Mouse (Mus musculus): Measurements from ENCODE around the gene Nrcam. TPM values are rescaled to one million over a fixed set of nuclear protein-coding genes. Genes with fewer than 3 reads are reported as not detected.

Gene Nrcam
- total RNA-seq, 4 experiments from 2014 or later, result 0.29 to 0.75 (median 0.57) TPM

- no peak for DNase-seq (ENCODE audit: low spot score in 2 of 2)
Measured at GRCm38 (mm10) chr12:44617001-44617421, 288.3 kb downstream of the Nrcam start.

- DNase-seq (ENCODE audit: low spot score in 2 of 2), result no peak
Measured at GRCm38 (mm10) chr12:44617488-44617887, 288.8 kb downstream of the Nrcam start.

GRCm38 (mm10) chr12:44639341-44639921, 310.7 kb downstream of the Nrcam start:
- no peak for DNase-seq (ENCODE audit: low spot score in 2 of 2)

GRCm38 (mm10) chr12:44640579-44640978, 311.9 kb downstream of the Nrcam start:
- no peak for DNase-seq (ENCODE audit: low spot score in 2 of 2)

Other genes starting within 250 kb of the Nrcam start
- 10 to 100 TPM; 31.2 to 40.7 (median 32.3) TPM for gene Dnajb9, start 118.6 kb upstream of the Nrcam start, total RNA-seq (2022)
- 100 to 1,000 TPM; 152 to 185 (median 171) TPM for gene Pnpla8, start 107.5 kb upstream of the Nrcam start, total RNA-seq (2022)